Mouse (Mus musculus) brain, embryonic 14.5 days (tissue): ENCODE results near the gene App.

Experiments used
- CTCF ChIP-seq: fragments of 200-500 bp; IDR thresholded peaks from 2 replicates; pipeline ENCODE4 v1.5.1; 2012; ENCODE audit warnings: inconsistent platforms, mild to moderate bottlenecking, moderate library complexity, borderline replicate concordance; ENCODE audit not compliant: insufficient read depth, insufficient read length; ENCODE audit errors: extremely low read depth
- POLR2A ChIP-seq: fragments of 200-500 bp; IDR thresholded peaks from 2 replicates; pipeline ENCODE4 v1.6.1; 2012; ENCODE audit warnings: mild to moderate bottlenecking, inconsistent platforms, borderline replicate concordance; ENCODE audit not compliant: poor library complexity, insufficient read depth, insufficient read length, severe bottlenecking; ENCODE audit errors: extremely low read depth

DNA sequence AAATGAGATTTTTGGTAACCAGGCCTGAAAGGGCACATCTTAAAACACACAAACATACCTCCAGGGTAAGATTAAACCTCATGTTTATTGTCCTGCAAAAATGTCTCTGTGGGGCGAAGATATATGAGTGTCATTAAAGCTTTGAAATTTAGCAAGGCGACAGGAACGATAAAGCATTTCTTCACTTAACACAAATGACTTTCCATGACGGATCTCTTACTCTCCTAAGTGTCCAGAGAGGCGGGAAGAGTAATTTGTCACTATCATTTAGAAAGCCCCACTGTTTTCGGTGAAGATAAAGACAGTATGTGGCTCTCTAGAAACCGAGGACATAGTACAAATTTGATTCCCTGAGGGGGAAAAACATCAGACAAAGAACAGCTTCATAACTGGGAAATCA lies 8.4 kb downstream of the App start:
- no peak for TF ChIP-seq CTCF
- no peak for TF ChIP-seq POLR2A
